ENCODE assay signal across 20 mouse cellular contexts in genomic region chr12:4505298-4505697, GRCm38 (mm10). TPM values are rescaled to one million over a fixed set of nuclear protein-coding genes. Genes with fewer than 3 reads are reported as not detected.
DNase-seq lines count a peak whose midpoint lies in the region; ATAC-seq and TF ChIP-seq lines count a peak whose summit lies in the region.
"Had no signal": no experiment of that assay in that cellular context is flagged by ENCODE, and none has a peak within 500 bp of the region (broad histone marks: within the 10 kb centered on the region; RNA-seq: fewer than 3 reads in every experiment).

No protein-coding gene starts in this region.

- H3K9me3 ChIP-seq in hindbrain, embryonic 12.5 days (replicated peaks) = no peaks in the 10 kb centered on the region
- H3K9me3 ChIP-seq in hindbrain, postnatal 0 days (ENCODE audit: low read length) = no peaks in the 10 kb centered on the region
- H3K9me3 ChIP-seq in midbrain, embryonic 11.5 days (ENCODE audit: control insufficient read depth, low read length) = no peaks in the 10 kb centered on the region
- H3K9me3 ChIP-seq in midbrain, embryonic 10.5 days (replicated peaks) = no peaks in the 10 kb centered on the region
- H3K9me3 ChIP-seq: heart, embryonic 13.5 days; midbrain, embryonic 13.5 days had no signal

- no peak overlapping the region for H3K4me3 ChIP-seq in hindbrain, embryonic 12.5 days
- H3K4me3 ChIP-seq in hindbrain, postnatal 0 days (ENCODE audit: low read length) = no peak overlapping the region
- no peak overlapping the region for H3K4me3 ChIP-seq in midbrain, embryonic 11.5 days (ENCODE audit: low read depth, low read length)
- no peak overlapping the region for H3K4me3 ChIP-seq in midbrain, embryonic 10.5 days
- H3K4me3 ChIP-seq: heart, embryonic 13.5 days; midbrain, embryonic 13.5 days had no signal

- H3K4me1 ChIP-seq in hindbrain, embryonic 12.5 days = 0 out of 2 replicates have a peak, but pooled peaks cover 4% of the 10 kb centered on the region
- 0 out of 2 replicates have a peak, but pooled peaks cover 2% of the 10 kb centered on the region for H3K4me1 ChIP-seq in hindbrain, postnatal 0 days (ENCODE audit: insufficient read depth, low read length)
- H3K4me1 ChIP-seq in midbrain, embryonic 11.5 days (ENCODE audit: control insufficient read depth, insufficient read depth, low read length) = peaks cover 6% of the 10 kb centered on the region; the same call in 1 of the 2 replicates
- peaks cover 14% of the 10 kb centered on the region for H3K4me1 ChIP-seq in midbrain, embryonic 10.5 days
- H3K4me1 ChIP-seq: heart, embryonic 13.5 days had no signal

- WGBS in hindbrain, embryonic 12.5 days = 78% methylated on average over 6 of the region's 6 CpGs
- WGBS in hindbrain, postnatal 0 days = 73% methylated on average over 6 of the region's 6 CpGs
- 84% methylated on average over 6 of the region's 6 CpGs for WGBS in midbrain, embryonic 11.5 days
- 87% methylated on average over 6 of the region's 6 CpGs for WGBS in midbrain, embryonic 10.5 days

- H3K4me2 ChIP-seq in hindbrain, embryonic 12.5 days (replicated peaks) = no peak overlapping the region
- H3K4me2 ChIP-seq in hindbrain, postnatal 0 days (ENCODE audit: low read depth, low read length) = no peak overlapping the region
- no peak overlapping the region for H3K4me2 ChIP-seq in midbrain, embryonic 11.5 days
- H3K4me2 ChIP-seq: heart, embryonic 13.5 days; midbrain, embryonic 13.5 days had no signal

- no peaks in the 10 kb centered on the region for H3K27me3 ChIP-seq in hindbrain, embryonic 12.5 days
- no peaks in the 10 kb centered on the region for H3K27me3 ChIP-seq in hindbrain, postnatal 0 days (ENCODE audit: insufficient read depth, low read length)
- H3K27me3 ChIP-seq in midbrain, embryonic 11.5 days (ENCODE audit: control insufficient read depth, insufficient read depth, low read length) = no peaks in the 10 kb centered on the region
- H3K27me3 ChIP-seq in midbrain, embryonic 10.5 days (ENCODE audit: low read depth, poor library complexity, severe bottlenecking) = no peaks in the 10 kb centered on the region
- H3K27me3 ChIP-seq: heart, embryonic 13.5 days; midbrain, embryonic 13.5 days had no signal

- no peak for DNase-seq in hindbrain, postnatal 0 days (ENCODE audit: low spot score)
- peak; percentile 59 for DNase-seq in midbrain, embryonic 11.5 days (ENCODE audit: low spot score, missing footprints)
- no peak for DNase-seq in midbrain, embryonic 10.5 days (ENCODE audit: low spot score)
- peak; percentile 44 for DNase-seq in retina, embryonic 14.5 days (ENCODE audit: low spot score)
- no peak for DNase-seq in lung, postnatal 10 days
- DNase-seq in cerebellum, adult 11-12 months = no peak
- DNase-seq: adrenal gland, adult 2 months; B cell, adult 2 months; cerebellum, postnatal 10 days; embryo, embryonic 11 days; forebrain, postnatal 0 days; kidney, adult 9 months; lung, adult 18-20 months; right cerebral cortex, adult 18-20 months; thymus, postnatal 25 days had no signal

- no peaks in the 10 kb centered on the region for H3K36me3 ChIP-seq in hindbrain, embryonic 12.5 days
- no peaks in the 10 kb centered on the region for H3K36me3 ChIP-seq in hindbrain, postnatal 0 days (ENCODE audit: insufficient read depth, low read length)
- H3K36me3 ChIP-seq in midbrain, embryonic 11.5 days (ENCODE audit: control insufficient read depth, insufficient read depth, low read length) = no peaks in the 10 kb centered on the region
- no peaks in the 10 kb centered on the region for H3K36me3 ChIP-seq in midbrain, embryonic 10.5 days
- H3K36me3 ChIP-seq: heart, embryonic 13.5 days; midbrain, embryonic 13.5 days had no signal

- TF ChIP-seq CTCF in hindbrain, postnatal 0 days (IDR thresholded peaks at IDR 0.05; ENCODE audit: low read depth) = no peak

- no peak overlapping the region for H3K9ac ChIP-seq in hindbrain, embryonic 12.5 days
- no peak overlapping the region for H3K9ac ChIP-seq in hindbrain, postnatal 0 days (replicated peaks; ENCODE audit: low read length)
- H3K9ac ChIP-seq in midbrain, embryonic 11.5 days (ENCODE audit: low read length) = no peak overlapping the region
- H3K9ac ChIP-seq: forebrain, postnatal 0 days; heart, embryonic 13.5 days; midbrain, embryonic 13.5 days had no signal

- ATAC-seq in hindbrain, embryonic 12.5 days (ENCODE audit: low FRiP score) = no peak
- ATAC-seq in hindbrain, postnatal 0 days = no peak
- no peak for ATAC-seq in midbrain, embryonic 11.5 days (ENCODE audit: low FRiP score)
- ATAC-seq in granulocyte monocyte progenitor cell, adult 5-6 weeks (replicated peaks; ENCODE audit: poor library complexity, severe bottlenecking) = peak; percentile 35; the same call in 1 of the 2 replicates
- ATAC-seq: forebrain, postnatal 0 days; inflammation-experienced regulatory T-cells, adult 6 months; midbrain, embryonic 13.5 days had no signal

- peak overlapping the region; percentile 25; the same call in 1 of the 2 replicates for H3K27ac ChIP-seq in hindbrain, embryonic 12.5 days
- H3K27ac ChIP-seq in hindbrain, postnatal 0 days = no peak overlapping the region
- H3K27ac ChIP-seq in midbrain, embryonic 11.5 days (ENCODE audit: low read depth, low read length) = no peak overlapping the region
- no peak overlapping the region for H3K27ac ChIP-seq in midbrain, embryonic 10.5 days (replicated peaks)
- H3K27ac ChIP-seq: heart, embryonic 13.5 days; midbrain, embryonic 13.5 days had no signal

RNA-seq across cellular contexts. Expression of gene Ncoa1, which starts 28.3 kb away (rescaled TPM):
- 9.9 and 10.7 TPM in 2 replicates for polyA plus RNA-seq in hindbrain, embryonic 12.5 days (2016; fragmentation: Nextera tagmentation; extraction: Ambion mirVana)
- total RNA-seq in hindbrain, postnatal 0 days (2014; rRNA removed) = 38.5 and 41.9 TPM in 2 replicates
- 14.2 TPM in 2 replicates for polyA plus RNA-seq in hindbrain, postnatal 0 days (2015; fragmentation: Nextera tagmentation; extraction: Ambion mirVana)
- 4.7 and 4.9 TPM in 2 replicates for polyA plus RNA-seq in midbrain, embryonic 11.5 days (2014; fragmentation: Nextera tagmentation; extraction: Ambion mirVana)
- polyA plus RNA-seq in midbrain, embryonic 10.5 days (2016; fragmentation: Nextera tagmentation; extraction: Ambion mirVana) = 2.3 and 3.0 TPM in 2 replicates
- total RNA-seq in granulocyte monocyte progenitor cell, adult 5-6 weeks (2014; fragmentation: Nextera tagmentation) = 14.5 and 15.6 TPM in 2 replicates
- 10.1 and 16.9 TPM in 2 replicates for total RNA-seq in granulocyte monocyte progenitor cell, adult 5-6 weeks (2017)

Comparison
In these comparisons a context has a peak if more than half of its experiments do, and no peak if none do; other contexts are left out.
1. DNase-seq: peak in midbrain, embryonic 11.5 days (single experiment) and retina, embryonic 14.5 days (single experiment); none in hindbrain, postnatal 0 days (single experiment), midbrain, embryonic 10.5 days (single experiment), lung, postnatal 10 days (single experiment) and cerebellum, adult 11-12 months (single experiment).